Mouse (Mus musculus) forebrain, embryonic 10.5 days (tissue): ENCODE data around the gene Prrt1. TPM values are rescaled to one million over a fixed set of nuclear protein-coding genes. Genes with fewer than 3 reads are reported as not detected.

Experiments
- DNase-seq: peaks from one replicate; pipeline ENCODE4 v3.0.0-alpha.2; 2017; ENCODE audit warnings: low spot score; ENCODE audit errors: extremely low spot score
- H3K27ac ChIP-seq: fragments of 300-500 bp; sonication (generic); 2 replicates; pipeline ENCODE4 v1.5.1; 2016; ENCODE audit warnings: mild to moderate bottlenecking
- H3K27me3 ChIP-seq: fragments of 300-500 bp; sonication (generic); 2 replicates; pipeline ENCODE4 v1.6.1; 2016; ENCODE audit warnings: mild to moderate bottlenecking; ENCODE audit not compliant: poor library complexity, severe bottlenecking
- H3K36me3 ChIP-seq: fragments of 300-500 bp; sonication (generic); replicated peaks from 2 replicates; pipeline ENCODE4 v1.6.1; 2016; ENCODE audit warnings: mild to moderate bottlenecking, moderate library complexity
- H3K4me1 ChIP-seq: fragments of 300-500 bp; sonication (generic); 2 replicates; pipeline ENCODE4 v1.6.1; 2016
- H3K4me3 ChIP-seq: fragments of 300-500 bp; sonication (generic); 2 replicates; pipeline ENCODE4 v1.5.1; 2016; ENCODE audit warnings: mild to moderate bottlenecking, moderate library complexity
- H3K9me3 ChIP-seq: fragments of 300-500 bp; sonication (generic); 2 replicates; pipeline ENCODE4 v1.6.1; 2016; ENCODE audit warnings: mild to moderate bottlenecking, moderate library complexity
- WGBS: fragments of 180-500 bp; shearing (Covaris S2); methylation state at CpG from one replicate; pipeline ENCODE4 v1.1.7; 2016; 5-methylcytosine and 5-hydroxymethylcytosine counted together
- polyA plus RNA-seq: library from polyadenylated mRNA; unstranded; fragments of >200 nt; fragmentation: Nextera tagmentation; extraction: Ambion mirVana; gene quantifications from 2 replicates; pipeline ENCODE4 v1.2.1, GENCODE M21; 2016

Gene Prrt1
- polyA plus RNA-seq, 1 experiment from 2014 or later: 0.62 TPM

DNA sequence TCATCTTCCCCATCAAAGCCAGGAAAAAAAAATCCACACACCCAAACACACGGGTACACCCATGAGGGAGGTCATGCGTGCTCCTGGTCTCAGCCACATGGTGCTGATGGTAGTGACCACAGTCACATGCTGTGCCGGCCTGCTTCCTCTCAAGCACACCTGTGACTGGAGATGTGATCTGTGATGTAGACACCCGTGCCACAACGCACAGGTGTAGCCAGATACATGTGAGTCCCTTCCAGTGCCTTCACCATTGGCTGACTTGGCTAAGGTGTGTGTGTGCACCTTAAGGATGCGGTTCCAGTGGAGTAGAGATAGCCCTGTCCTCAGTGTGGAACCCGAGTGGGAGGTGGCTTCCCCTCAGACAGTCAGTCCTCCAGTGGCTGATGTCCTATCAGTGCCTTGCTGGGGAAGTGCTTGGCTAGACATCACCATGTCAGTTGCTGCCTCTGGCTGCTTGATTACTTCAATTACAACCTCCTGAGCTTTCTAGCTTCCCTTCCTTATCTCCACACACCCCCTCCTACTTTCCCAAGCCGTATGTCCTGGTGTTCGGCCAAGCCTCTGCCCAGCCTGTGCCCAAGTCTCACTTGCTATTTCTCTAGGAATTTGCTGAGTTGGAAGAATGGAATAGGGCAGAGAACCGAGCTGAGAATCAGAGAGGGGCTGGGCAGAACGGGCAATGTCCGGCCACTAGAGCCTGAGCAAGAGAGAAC is 30.0 kb downstream of the Prrt1 start:
- H3K27me3 ChIP-seq: peaks cover 42% of the 10 kb centered on the region
- peaks cover 13% of the 10 kb centered on the region for H3K36me3 ChIP-seq
- H3K4me3 ChIP-seq: no peak overlapping the region
- H3K9me3 ChIP-seq: no peaks in the 10 kb centered on the region
- peaks cover 37% of the 10 kb centered on the region for H3K4me1 ChIP-seq
- no peak for DNase-seq
- WGBS: 75% methylated on average over 12 of the region's 12 CpGs
- H3K27ac ChIP-seq: no peak overlapping the region

DNA sequence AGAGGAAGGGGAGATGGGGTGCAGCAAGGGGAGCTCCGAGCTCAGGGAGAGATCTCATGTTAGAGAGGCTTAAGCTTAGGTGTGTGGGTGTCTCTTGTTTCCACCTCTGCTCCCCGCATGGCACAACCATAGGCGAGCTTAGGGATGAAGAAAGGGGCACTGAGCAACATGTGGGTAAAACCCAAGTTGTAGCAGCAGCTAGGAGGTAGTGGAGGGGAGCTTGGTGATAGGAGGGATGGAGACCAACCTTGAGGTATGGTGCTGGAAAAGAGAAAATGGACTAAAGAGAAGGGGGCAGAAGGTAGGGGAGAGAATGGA is 30.5 kb downstream of the Prrt1 start:
- Histone ChIP-seq H3K27ac (no peak overlapping the region), H3K27me3 (peaks cover 42% of the 10 kb centered on the region), H3K4me1 (peaks cover 37% of the 10 kb centered on the region), H3K36me3 (peaks cover 8% of the 10 kb centered on the region), H3K4me3 (no peak overlapping the region), H3K9me3 (no peaks in the 10 kb centered on the region)
- 76% methylated on average over 3 of the region's 3 CpGs for WGBS
- no peak for DNase-seq

DNA sequence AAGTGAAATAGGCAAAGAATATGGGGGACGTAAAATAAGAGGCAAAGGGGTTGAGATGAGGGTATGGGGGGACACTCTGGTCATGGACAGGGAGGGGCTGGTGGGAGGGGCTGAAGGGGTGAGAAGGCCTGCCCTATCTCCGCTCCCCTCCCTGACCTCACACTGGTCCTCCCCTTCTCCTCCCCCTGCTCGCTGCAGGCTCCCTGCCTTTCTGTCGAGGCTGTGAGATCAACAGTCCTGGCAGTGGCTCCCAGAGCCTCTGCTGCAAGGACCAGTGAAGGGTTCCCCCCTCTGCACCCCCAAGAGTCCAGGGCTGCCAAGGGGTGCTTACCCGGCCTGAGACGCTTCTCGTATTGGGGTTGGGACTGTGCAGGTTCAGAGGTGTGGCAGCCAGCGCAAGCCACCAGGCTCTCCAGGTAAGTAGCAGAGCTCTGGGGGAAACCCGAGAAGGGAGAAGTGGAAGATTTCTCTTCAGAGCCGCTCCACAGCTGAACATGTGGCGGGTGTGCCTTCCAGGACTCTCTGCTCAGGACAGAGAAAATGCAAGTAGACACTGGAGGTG is 31.0 kb downstream of the Prrt1 start:
- no peaks in the 10 kb centered on the region for H3K9me3 ChIP-seq
- 40% methylated on average over 10 of the region's 11 CpGs for WGBS
- peaks cover 42% of the 10 kb centered on the region for H3K27me3 ChIP-seq
- peaks cover 3% of the 10 kb centered on the region for H3K36me3 ChIP-seq
- H3K4me1 ChIP-seq: peaks cover 34% of the 10 kb centered on the region
- peak overlapping the region; percentile 7; the same call in 1 of the 2 replicates for H3K4me3 ChIP-seq
- H3K27ac ChIP-seq: no peak overlapping the region
- DNase-seq: no peak

- Histone ChIP-seq H3K9me3 (no peaks in the 10 kb centered on the region), H3K4me1 (peaks cover 28% of the 10 kb centered on the region), H3K27me3 (peaks cover 42% of the 10 kb centered on the region), H3K36me3 (no peaks in the 10 kb centered on the region), H3K27ac (no peak overlapping the region), H3K4me3 (peak overlapping the region; percentile 24; the same call in 1 of the 2 replicates)
- 16% methylated on average over 19 of the region's 19 CpGs for WGBS
- DNase-seq: no peak
Observed at GRCm38 (mm10) chr17:34661121-34661591, 31.8 kb downstream of the Prrt1 start.

- Histone ChIP-seq H3K4me1 (peaks cover 16% of the 10 kb centered on the region), H3K4me3 (no peak overlapping the region), H3K27ac (no peak overlapping the region), H3K27me3 (peaks cover 42% of the 10 kb centered on the region), H3K9me3 (no peaks in the 10 kb centered on the region), H3K36me3 (no peaks in the 10 kb centered on the region)
- 86% methylated on average over 1 of the region's 1 CpGs for WGBS
- DNase-seq: no peak
Observed at GRCm38 (mm10) chr17:34662468-34662867, 33.1 kb downstream of the Prrt1 start.

DNA sequence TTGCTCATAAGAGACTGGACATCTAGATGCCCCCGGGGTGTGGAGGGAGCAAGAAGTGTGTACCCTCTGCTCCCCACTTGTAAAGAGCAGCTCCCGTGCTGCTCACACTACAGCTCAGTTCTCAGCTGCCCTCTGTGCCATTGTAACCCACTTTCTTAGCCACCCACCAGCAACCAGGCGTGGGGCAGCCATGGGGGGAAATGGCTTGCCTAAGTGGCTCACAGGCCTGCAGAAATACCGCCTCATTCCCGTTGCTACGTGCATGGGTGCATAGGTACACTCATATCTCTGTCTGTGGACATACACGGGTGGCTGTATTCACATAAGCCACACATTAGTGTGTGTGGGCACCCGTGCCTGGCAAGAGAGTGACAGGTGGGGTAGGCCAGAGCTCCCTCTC is 33.6 kb downstream of the Prrt1 start:
- peaks cover 42% of the 10 kb centered on the region for H3K27me3 ChIP-seq
- 88% methylated on average over 8 of the region's 8 CpGs for WGBS

DNA sequence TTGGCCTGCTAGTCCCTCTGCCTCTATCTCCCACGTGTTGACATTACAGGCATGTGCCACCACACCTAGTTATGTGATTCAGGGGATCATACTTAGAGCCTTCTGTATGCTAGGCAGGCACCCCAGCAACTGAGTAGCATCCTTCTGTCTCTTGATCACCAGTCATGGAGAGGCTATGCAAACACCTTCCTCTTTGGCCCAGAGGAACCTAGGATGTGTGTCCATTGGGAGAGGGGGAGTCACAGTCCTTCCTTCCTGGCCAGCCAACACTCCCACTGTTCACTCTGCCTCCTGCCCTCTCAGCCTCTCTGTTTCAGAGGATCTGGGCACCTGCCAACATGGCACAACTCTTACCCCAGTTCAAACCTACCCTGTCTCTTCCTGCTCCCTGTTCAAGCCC is 34.2 kb downstream of the Prrt1 start:
- Histone ChIP-seq H3K27me3 (peaks cover 41% of the 10 kb centered on the region), H3K4me3 (no peak overlapping the region), H3K27ac (no peak overlapping the region), H3K9me3 (no peaks in the 10 kb centered on the region), H3K4me1 (peaks cover 14% of the 10 kb centered on the region), H3K36me3 (no peaks in the 10 kb centered on the region)
- no peak for DNase-seq
- 50% methylated on average over 1 of the region's 1 CpGs for WGBS

More for the DNA sequence above, 33.6 kb downstream of the Prrt1 start:
- no peaks in the 10 kb centered on the region for H3K9me3 ChIP-seq
- H3K27ac ChIP-seq: no peak overlapping the region
- H3K4me1 ChIP-seq: peaks cover 14% of the 10 kb centered on the region
- DNase-seq: no peak
- no peaks in the 10 kb centered on the region for H3K36me3 ChIP-seq
- H3K4me3 ChIP-seq: no peak overlapping the region

- Histone ChIP-seq H3K27ac (no peak overlapping the region), H3K4me1 (peaks cover 14% of the 10 kb centered on the region), H3K36me3 (no peaks in the 10 kb centered on the region), H3K27me3 (peaks cover 38% of the 10 kb centered on the region), H3K9me3 (no peaks in the 10 kb centered on the region), H3K4me3 (no peak overlapping the region)
- WGBS: 83% methylated on average over 7 of the region's 7 CpGs
- DNase-seq: no peak
Observed at GRCm38 (mm10) chr17:34664472-34664871, 35.1 kb downstream of the Prrt1 start.

- H3K4me3 ChIP-seq: peak within 1 kb of the TSS; percentile 51
- WGBS: 65% methylated on average over 7 of the region's 7 CpGs
- H3K27ac ChIP-seq: no peak within 1 kb of the TSS
- peaks cover 62% of the 10 kb centered on the region for H3K27me3 ChIP-seq
- peaks cover 22% of the 10 kb centered on the region for H3K4me1 ChIP-seq
- H3K9me3 ChIP-seq: no peaks in the 10 kb centered on the region
- DNase-seq: no peak
- H3K36me3 ChIP-seq: no peaks in the 10 kb centered on the region
Observed at GRCm38 (mm10) chr17:34670235-34670634, 40.9 kb downstream of the Prrt1 start, which contains the start of gene Tnxb. Gene Tnxb (plus strand): TSS chr17:34670535.

- Histone ChIP-seq H3K27me3 (peaks cover 71% of the 10 kb centered on the region), H3K27ac (no peak overlapping the region), H3K4me1 (peaks cover 22% of the 10 kb centered on the region), H3K4me3 (peak overlapping the region; percentile 51), H3K9me3 (no peaks in the 10 kb centered on the region), H3K36me3 (no peaks in the 10 kb centered on the region)
- peak; percentile 50 for DNase-seq
- 9% methylated on average over 93 of the region's 93 CpGs for WGBS
Observed at GRCm38 (mm10) chr17:34671151-34672066, 42.1 kb downstream of the Prrt1 start.

DNA sequence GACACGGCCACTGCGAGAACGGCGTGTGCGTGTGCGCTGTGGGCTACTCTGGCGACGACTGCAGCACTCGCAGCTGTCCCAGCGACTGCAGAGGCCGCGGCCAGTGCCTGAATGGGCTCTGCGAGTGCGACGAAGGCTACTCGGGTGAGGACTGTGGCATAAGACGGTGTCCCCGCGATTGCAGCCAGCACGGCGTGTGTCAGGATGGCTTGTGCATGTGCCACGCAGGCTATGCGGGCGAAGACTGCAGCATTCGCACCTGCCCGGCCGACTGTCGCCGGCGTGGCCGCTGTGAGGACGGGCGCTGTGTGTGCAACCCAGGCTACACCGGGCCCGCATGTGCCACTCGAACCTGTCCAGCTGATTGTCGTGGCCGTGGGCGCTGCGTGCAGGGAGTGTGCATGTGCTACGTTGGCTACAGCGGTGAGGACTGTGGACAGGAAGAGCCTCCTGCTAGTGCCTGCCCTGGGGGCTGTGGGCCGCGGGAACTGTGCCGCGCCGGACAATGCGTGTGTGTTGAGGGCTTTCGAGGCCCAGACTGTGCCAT is 43.0 kb downstream of the Prrt1 start:
- Histone ChIP-seq H3K9me3 (no peaks in the 10 kb centered on the region), H3K27me3 (peaks cover 77% of the 10 kb centered on the region), H3K36me3 (no peaks in the 10 kb centered on the region), H3K4me3 (peak overlapping the region; percentile 51), H3K4me1 (peaks cover 22% of the 10 kb centered on the region), H3K27ac (no peak overlapping the region)
- DNase-seq: no peak
- WGBS: 37% methylated on average over 49 of the region's 49 CpGs

GRCm38 (mm10) chr17:34673139-34673538 is 43.8 kb downstream of the Prrt1 start:
- Histone ChIP-seq H3K27ac (no peak overlapping the region), H3K27me3 (peaks cover 79% of the 10 kb centered on the region), H3K4me3 (no peak overlapping the region), H3K36me3 (no peaks in the 10 kb centered on the region), H3K4me1 (peaks cover 22% of the 10 kb centered on the region), H3K9me3 (no peaks in the 10 kb centered on the region)
- DNase-seq: no peak
- 86% methylated on average over 7 of the region's 7 CpGs for WGBS
